Mouse (Mus musculus) testis, adult 2 months (tissue): ENCODE data around the gene Sfn.

Experiments used
- CTCF ChIP-seq: fragments of 200-500 bp; IDR thresholded peaks from 2 replicates; pipeline ENCODE4 v1.5.1; 2012; ENCODE audit warnings: low read depth, mild to moderate bottlenecking, inconsistent platforms, low read length, moderate library complexity; ENCODE audit not compliant: control insufficient read depth, insufficient read depth, insufficient replicate concordance
- POLR2A ChIP-seq: fragments of 200-500 bp; IDR thresholded peaks from 2 replicates; pipeline ENCODE4 v1.6.1; 2012; ENCODE audit warnings: low read depth, mild to moderate bottlenecking, inconsistent platforms, low read length, moderate library complexity; ENCODE audit not compliant: control insufficient read depth

DNA sequence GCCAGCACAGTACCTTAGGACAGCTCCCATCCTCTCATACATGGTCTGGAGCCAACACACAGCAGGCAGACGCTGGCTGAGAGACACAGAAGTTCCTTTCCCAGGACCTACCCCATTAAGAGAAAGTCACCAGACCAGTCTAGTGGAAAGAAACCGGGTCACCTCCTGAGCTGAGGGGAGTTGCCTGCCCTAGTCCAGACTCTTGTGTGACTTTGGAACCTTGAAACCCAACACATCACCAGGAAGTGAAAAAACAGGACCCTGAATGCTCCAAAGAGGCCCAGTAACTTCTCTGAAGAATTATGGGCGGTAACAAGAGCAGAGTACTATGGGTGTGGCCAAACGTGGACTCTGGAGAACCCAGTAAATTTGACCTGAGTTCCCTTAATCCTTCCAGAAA, 3.4 kb downstream of the Sfn start:
- TF ChIP-seq POLR2A (no peak), CTCF (no peak)
